Mouse (Mus musculus): Measurements from ENCODE around the gene Bloc1s2. TPM values are rescaled to one million over a fixed set of nuclear protein-coding genes. Genes with fewer than 3 reads are reported as not detected.

Gene Bloc1s2
- polyA plus RNA-seq, 1 experiment from 2014 or later: 120 TPM

Other genes with a start within 250 kb of the Bloc1s2 start
- 16.6 and 17.1 TPM in 2 replicates for gene Dnmbp, start 206.3 kb downstream of the Bloc1s2 start, polyA plus RNA-seq (2016; fragmentation: Nextera tagmentation; extraction: Ambion mirVana)
- gene Cpn1, start 159.9 kb downstream of the Bloc1s2 start, polyA plus RNA-seq (2016; fragmentation: Nextera tagmentation; extraction: Ambion mirVana): 0.16 and 0.24 TPM in 2 replicates
- gene Cyp2c23, start 117.2 kb downstream of the Bloc1s2 start, polyA plus RNA-seq (2016; fragmentation: Nextera tagmentation; extraction: Ambion mirVana): not detected in 2 replicates
- 22.0 and 23.6 TPM in 2 replicates for gene Erlin1, start 76.7 kb downstream of the Bloc1s2 start, polyA plus RNA-seq (2016; fragmentation: Nextera tagmentation; extraction: Ambion mirVana)
- gene Chuk, start 39.0 kb downstream of the Bloc1s2 start, polyA plus RNA-seq (2016; fragmentation: Nextera tagmentation; extraction: Ambion mirVana): 65.8 and 66.9 TPM in 2 replicates
- gene Cwf19l1, start 10.6 kb downstream of the Bloc1s2 start, polyA plus RNA-seq (2016; fragmentation: Nextera tagmentation; extraction: Ambion mirVana): 40.1 and 41.7 TPM in 2 replicates
- 0.15 and 0.22 TPM in 2 replicates for gene Pkd2l1, start 46.0 kb upstream of the Bloc1s2 start, polyA plus RNA-seq (2016; fragmentation: Nextera tagmentation; extraction: Ambion mirVana)
- gene Scd3, start 56.8 kb upstream of the Bloc1s2 start, polyA plus RNA-seq (2016; fragmentation: Nextera tagmentation; extraction: Ambion mirVana): 0.62 and 1.4 TPM in 2 replicates
- 419 and 424 TPM in 2 replicates for gene Scd2, start 147.2 kb upstream of the Bloc1s2 start, polyA plus RNA-seq (2016; fragmentation: Nextera tagmentation; extraction: Ambion mirVana)
- 0.10 and 0.11 TPM in 2 replicates for gene Scd4, start 186.6 kb upstream of the Bloc1s2 start, polyA plus RNA-seq (2016; fragmentation: Nextera tagmentation; extraction: Ambion mirVana)

All from midbrain, embryonic 12.5 days (tissue).